Mouse (Mus musculus): ENCODE results near the gene Dusp8.

DNA sequence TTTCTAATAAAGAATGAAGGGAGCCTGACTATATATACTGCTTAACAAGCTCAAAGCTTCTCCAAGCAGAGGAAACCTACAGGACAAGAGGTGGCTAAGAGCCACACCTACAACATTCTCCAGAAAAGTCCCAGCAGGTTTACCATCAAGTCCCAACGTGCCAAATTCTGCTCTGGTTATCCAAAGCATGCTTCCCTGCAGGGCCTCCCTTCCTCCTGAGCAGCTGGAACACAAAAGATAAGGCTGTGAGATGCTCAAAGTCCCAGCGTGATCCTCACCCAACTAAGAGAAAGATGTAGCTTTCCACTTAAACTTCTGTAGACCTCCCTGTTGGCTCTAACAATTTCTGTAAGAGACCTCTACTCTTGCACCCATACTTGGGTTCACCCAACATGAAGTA is 36.6 kb downstream of the Dusp8 start:
- TF ChIP-seq CTCF (IDR thresholded peaks at IDR 0.05; ENCODE audit: borderline replicate concordance, insufficient read depth, low read length) (no peak), POLR2A (IDR thresholded peaks at IDR 0.05; ENCODE audit: low read depth, low read length) (no peak)

Data from embryonic fibroblast, embryonic 13.5 days (primary cell).